Mouse (Mus musculus) midbrain, embryonic 15.5 days (tissue): ENCODE results near the gene Afg1l. TPM values are rescaled to one million over a fixed set of nuclear protein-coding genes. Genes with fewer than 3 reads are reported as not detected.

Source experiments
- ATAC-seq: fragments of 200-750 bp; cut with Nextera tagmentation; replicated peaks from 2 replicates; pipeline ENCODE4 v1.8.0; 2017; ENCODE audit warnings: moderate TSS enrichment
- H3K27ac ChIP-seq: fragments of 300-500 bp; sonication (generic); 2 replicates; pipeline ENCODE4 v1.5.1; 2015; ENCODE audit warnings: mild to moderate bottlenecking, inconsistent platforms
- H3K27me3 ChIP-seq: fragments of 300-500 bp; sonication (generic); replicated peaks from 2 replicates; pipeline ENCODE4 v1.6.1; 2015; ENCODE audit warnings: inconsistent platforms
- H3K36me3 ChIP-seq: fragments of 300-500 bp; sonication (generic); replicated peaks from 2 replicates; pipeline ENCODE4 v1.6.1; 2015; ENCODE audit warnings: inconsistent platforms
- H3K4me1 ChIP-seq: fragments of 300-500 bp; sonication (generic); 2 replicates; pipeline ENCODE4 v1.6.1; 2015; ENCODE audit warnings: inconsistent platforms
- H3K4me2 ChIP-seq: fragments of 300-500 bp; sonication (generic); 2 replicates; pipeline ENCODE4 v1.6.1; 2015; ENCODE audit warnings: inconsistent platforms, mild to moderate bottlenecking, moderate library complexity
- H3K4me3 ChIP-seq: fragments of 300-500 bp; sonication (generic); 2 replicates; pipeline ENCODE4 v1.5.1; 2015; ENCODE audit warnings: mild to moderate bottlenecking, inconsistent platforms
- H3K9ac ChIP-seq: fragments of 300-500 bp; sonication (generic); 2 replicates; pipeline ENCODE4 v1.6.1; 2015; ENCODE audit warnings: mild to moderate bottlenecking, inconsistent platforms
- H3K9me3 ChIP-seq: fragments of 300-500 bp; sonication (generic); 2 replicates; pipeline ENCODE4 v1.6.1; 2016; ENCODE audit warnings: inconsistent platforms
- WGBS: fragments of 180-500 bp; shearing (Covaris S2); methylation state at CpG from one replicate; pipeline ENCODE4 v1.1.7; 2015; ENCODE audit warnings: mixed read lengths; 5-methylcytosine and 5-hydroxymethylcytosine counted together
- polyA plus RNA-seq: library from polyadenylated mRNA; unstranded; fragments of >200 nt; fragmentation: Nextera tagmentation; extraction: Ambion mirVana; gene quantifications from 2 replicates; pipeline ENCODE4 v1.2.1, GENCODE M21; 2015

The Afg1l gene
- polyA plus RNA-seq, 1 experiment from 2014 or later, result 7.4 TPM

GRCm38 (mm10) chr10:42267811-42268545 is 210.4 kb downstream of the Afg1l start:
- Histone ChIP-seq H3K9ac (no peak overlapping the region), H3K4me3 (no peak overlapping the region), H3K9me3 (no peaks in the 10 kb centered on the region), H3K27ac (no peak overlapping the region), H3K4me2 (no peak overlapping the region), H3K27me3 (no peaks in the 10 kb centered on the region), H3K4me1 (peaks cover 3% of the 10 kb centered on the region; the same call in 1 of the 2 replicates), H3K36me3 (no peaks in the 10 kb centered on the region; the same call in 1 of the 2 replicates)
- ATAC-seq, result no peak
- WGBS, result 77% methylated on average over 5 of the region's 5 CpGs

- Histone ChIP-seq H3K27me3 (no peaks in the 10 kb centered on the region), H3K4me1 (no peaks in the 10 kb centered on the region), H3K4me3 (no peak overlapping the region), H3K9me3 (no peaks in the 10 kb centered on the region), H3K27ac (no peak overlapping the region), H3K9ac (no peak overlapping the region), H3K36me3 (no peaks in the 10 kb centered on the region; the same call in 1 of the 2 replicates), H3K4me2 (no peak overlapping the region)
- ATAC-seq, result no peak
- WGBS, result 94% methylated on average over 11 of the region's 11 CpGs
Observed at GRCm38 (mm10) chr10:42265021-42265689, 213.2 kb downstream of the Afg1l start.

- Histone ChIP-seq H3K9me3 (no peaks in the 10 kb centered on the region), H3K9ac (no peak overlapping the region), H3K4me3 (no peak overlapping the region), H3K36me3 (no peaks in the 10 kb centered on the region; the same call in 1 of the 2 replicates), H3K27me3 (no peaks in the 10 kb centered on the region), H3K27ac (no peak overlapping the region), H3K4me1 (no peaks in the 10 kb centered on the region), H3K4me2 (no peak overlapping the region)
- no peak for ATAC-seq
- 86% methylated on average over 5 of the region's 5 CpGs for WGBS
Observed at GRCm38 (mm10) chr10:42264195-42264594, 214.2 kb downstream of the Afg1l start.

- no peaks in the 10 kb centered on the region for H3K9me3 ChIP-seq
- no peaks in the 10 kb centered on the region; the same call in 1 of the 2 replicates for H3K36me3 ChIP-seq
- no peak overlapping the region for H3K27ac ChIP-seq
- H3K4me2 ChIP-seq, result no peak overlapping the region
- H3K4me1 ChIP-seq, result no peaks in the 10 kb centered on the region
- H3K27me3 ChIP-seq, result no peaks in the 10 kb centered on the region
- ATAC-seq, result no peak
- H3K4me3 ChIP-seq, result no peak overlapping the region
- no peak overlapping the region for H3K9ac ChIP-seq
- 85% methylated on average over 8 of the region's 8 CpGs for WGBS
Observed at GRCm38 (mm10) chr10:42263701-42264100, 214.7 kb downstream of the Afg1l start.

Other genes with a start within 250 kb of the Afg1l start
- gene Foxo3, start 201.8 kb downstream of the Afg1l start, polyA plus RNA-seq, result 4.4 TPM in 2 replicates
- 285 and 293 TPM in 2 replicates for gene Snx3, start 23.5 kb upstream of the Afg1l start, polyA plus RNA-seq
- gene Nr2e1, start 105.1 kb upstream of the Afg1l start, polyA plus RNA-seq, result 5.3 and 6.5 TPM in 2 replicates
- 37.2 and 39.7 TPM in 2 replicates for gene Ostm1, start 105.3 kb upstream of the Afg1l start, polyA plus RNA-seq